Mouse (Mus musculus): ENCODE results near the gene Ddi2.

DNA sequence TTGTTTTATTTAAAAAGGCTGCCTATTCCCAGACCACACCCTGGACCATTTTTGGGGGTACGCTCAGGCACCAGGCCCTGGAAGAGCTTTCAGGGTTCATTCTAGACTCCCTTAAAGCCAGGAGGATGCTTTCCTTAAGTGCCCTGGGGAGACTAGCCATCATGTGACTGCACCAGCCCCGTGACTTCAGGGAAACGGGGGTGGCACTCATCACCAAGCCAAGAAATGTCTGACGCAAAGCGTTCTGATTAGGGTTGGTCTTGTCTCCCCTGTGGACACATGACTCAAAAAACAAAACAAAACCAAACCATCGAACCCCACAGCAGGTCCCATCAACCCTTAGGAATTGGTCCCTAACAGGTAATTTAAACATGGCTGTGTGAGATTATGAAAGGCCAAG lies 71.9 kb downstream of the Ddi2 start:
- TF ChIP-seq CTCF (IDR thresholded peaks at IDR 0.05; ENCODE audit: low read depth, low read length) (no peak), POLR2A (IDR thresholded peaks at IDR 0.05; ENCODE audit: borderline replicate concordance, low read depth, low read length) (no peak)

Data from bone marrow macrophage, adult 2 months (primary cell).